Mouse (Mus musculus): ENCODE measurements around the gene Olfr921.

DNA sequence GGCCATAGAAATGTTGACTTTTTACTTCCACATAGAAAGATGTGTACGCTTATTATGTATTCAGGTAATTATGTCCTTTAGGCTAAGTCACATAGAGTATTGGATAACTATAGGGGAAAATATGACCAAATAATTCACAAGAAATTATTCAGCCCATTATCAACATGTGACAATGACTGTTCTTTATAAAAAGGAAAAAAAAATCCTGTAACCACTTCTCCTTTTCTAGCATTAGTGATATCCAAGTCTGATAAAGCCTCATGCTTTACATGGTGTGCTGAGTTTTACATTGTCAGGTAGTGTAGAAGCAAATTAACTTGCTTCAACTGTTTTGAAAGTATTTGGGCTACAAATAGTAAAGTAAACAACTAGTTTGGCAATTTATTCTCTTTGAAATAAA lies 48.8 kb upstream of the Olfr921 start:
- TF ChIP-seq CTCF (IDR thresholded peaks at IDR 0.05; ENCODE audit: insufficient read depth, low read length) (no peak), POLR2A (IDR thresholded peaks at IDR 0.05; ENCODE audit: borderline replicate concordance, extremely low read depth, low read depth, low read length) (no peak)
